Mouse (Mus musculus): ENCODE data around the gene Uvssa.

DNA sequence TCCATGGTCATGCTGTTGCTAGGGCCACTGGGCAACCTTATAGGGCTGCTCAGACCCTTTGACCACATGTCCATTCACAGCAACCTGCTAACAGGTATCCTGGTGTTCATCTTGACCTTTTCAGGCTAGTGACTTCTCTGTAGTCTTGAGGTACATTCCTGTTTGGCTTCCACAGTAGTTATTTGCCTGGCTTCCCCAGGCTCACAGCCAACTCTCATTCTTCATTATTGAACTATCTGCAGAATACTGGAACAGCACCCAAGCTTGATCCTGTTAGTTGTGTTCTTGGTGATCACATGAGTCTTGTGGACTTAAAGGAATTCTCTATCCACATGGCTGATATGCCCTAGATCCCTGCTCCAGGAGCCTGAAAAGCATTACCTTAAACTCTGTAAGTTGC, 34.8 kb upstream of the Uvssa start:
- TF ChIP-seq POLR2A (IDR thresholded peaks at IDR 0.05; ENCODE audit: borderline replicate concordance, extremely low read depth, insufficient read depth, insufficient read length, poor library complexity, severe bottlenecking) = no peak
- TF ChIP-seq CTCF (IDR thresholded peaks at IDR 0.05; ENCODE audit: borderline replicate concordance, extremely low read depth, insufficient read depth, insufficient read length) = no peak

Data from brain, embryonic 14.5 days (tissue).